Mouse (Mus musculus) megakaryocyte progenitor cell, adult 5-6 weeks (primary cell): Measurements from ENCODE around the gene Olig1. TPM values are rescaled to one million over a fixed set of nuclear protein-coding genes. Genes with fewer than 3 reads are reported as not detected.
"Not testable (repeated sequence)": the region's sequence is repeated elsewhere in the genome, so short reads cannot be mapped to it uniquely, and the experiment has no call there.

Experiments
- ATAC-seq: replicated peaks from 2 replicates; pipeline ENCODE4 v1.8.0; 2016; ENCODE audit warnings: mild to moderate bottlenecking, moderate TSS enrichment, inconsistent platforms; ENCODE audit not compliant: poor library complexity
- total RNA-seq, 2 experiments: library from RNA; stranded (forward) in 1 of 2; stranded (reverse) in 1 of 2; fragments of 157-497, 149-512 nt in 1 of 2; fragments of 200-1000 nt in 1 of 2; gene quantifications; 2 replicates each; pipeline versions ENCODE4 v1.2.3 to v1.2.4; 2015 to 2017

Gene Olig1
- total RNA-seq, 2 experiments from 2014 or later, result not detected

- no peak for ATAC-seq
Measured at GRCm38 (mm10) chr16:91239024-91239423, 30.5 kb upstream of the Olig1 start.

GRCm38 (mm10) chr16:91246292-91246691 is 23.3 kb upstream of the Olig1 start:
- no peak for ATAC-seq

DNA sequence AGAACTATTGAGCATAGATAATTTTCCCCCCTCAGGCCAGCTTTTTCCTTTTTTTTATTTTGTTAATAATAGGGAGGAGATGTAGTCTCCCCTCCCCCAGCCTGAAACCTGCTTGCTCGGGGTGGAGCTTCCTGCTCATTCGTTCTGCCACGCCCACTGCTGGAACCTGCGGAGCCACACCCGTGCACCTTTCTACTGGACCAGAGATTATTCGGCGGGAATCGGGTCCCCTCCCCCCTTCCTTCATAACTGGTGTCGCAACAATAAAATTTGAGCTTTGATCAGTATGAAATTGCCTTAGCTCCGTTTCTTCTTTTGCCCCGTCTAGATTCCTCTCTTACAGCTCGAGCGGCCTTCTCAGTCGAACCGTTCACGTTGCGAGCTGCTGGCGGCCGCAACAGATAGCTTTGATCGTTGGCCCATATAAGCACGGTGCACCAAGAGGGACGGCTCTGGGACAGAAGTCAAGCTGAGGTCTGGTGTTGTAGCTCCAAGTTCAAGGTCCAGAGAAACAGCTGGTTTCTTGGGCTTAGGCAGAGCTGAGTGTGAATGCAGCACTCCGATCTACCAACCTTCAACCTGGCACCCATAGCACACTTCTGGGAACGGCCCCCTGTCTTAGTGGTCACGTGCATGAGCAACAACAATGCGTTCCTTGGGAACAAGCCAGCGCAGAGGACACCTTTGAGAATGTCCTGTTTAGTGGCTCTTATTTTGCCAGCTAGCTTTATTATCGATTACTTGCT is 14.0 kb upstream of the Olig1 start:
- not testable (repeated sequence) for ATAC-seq

DNA sequence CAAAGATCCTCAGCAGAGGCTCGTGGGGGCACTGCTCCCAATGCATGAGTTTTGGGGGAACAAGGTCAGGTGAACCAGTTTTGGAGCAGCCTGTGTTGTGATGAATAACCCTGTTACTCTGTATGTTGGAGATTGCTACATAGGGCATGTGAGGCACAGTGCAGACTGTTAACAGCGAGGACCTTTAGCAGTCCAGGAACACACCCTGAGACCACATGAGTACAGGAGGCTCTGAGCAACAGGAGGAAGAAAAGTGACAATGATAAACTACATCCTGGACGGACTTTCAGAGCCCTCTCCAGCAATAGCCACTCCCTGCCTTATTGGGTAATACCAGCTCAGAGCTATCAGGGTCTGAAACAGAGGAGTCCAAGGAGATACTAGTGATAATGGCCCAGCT is 10.6 kb upstream of the Olig1 start:
- ATAC-seq, result no peak

GRCm38 (mm10) chr16:91260861-91261260 is 8.7 kb upstream of the Olig1 start:
- ATAC-seq, result no peak

- ATAC-seq, result no peak
Measured at GRCm38 (mm10) chr16:91262467-91263220, 6.9 kb upstream of the Olig1 start.

DNA sequence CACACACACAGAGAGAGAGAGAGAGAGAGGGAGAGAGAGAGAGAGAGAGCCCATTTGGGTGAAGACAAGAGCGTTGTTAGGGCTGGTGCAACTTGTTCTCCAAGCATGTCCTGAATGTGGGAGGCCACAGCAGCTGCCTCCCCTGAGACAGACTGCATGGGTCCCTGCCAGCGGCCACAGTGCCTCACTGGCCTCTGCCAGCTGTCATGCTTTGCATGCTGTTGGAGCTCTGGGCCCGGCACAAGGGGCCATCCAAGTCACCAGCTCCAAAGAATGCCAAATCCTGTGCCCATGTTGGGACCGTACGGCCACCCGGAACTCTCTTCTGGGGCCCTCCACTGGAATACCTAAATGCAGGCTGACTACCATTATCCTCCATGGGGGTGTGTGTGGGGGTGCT is 3.6 kb upstream of the Olig1 start:
- ATAC-seq, result no peak

- ATAC-seq, result no peak
Measured at GRCm38 (mm10) chr16:91268724-91269452, 684 bp upstream of the Olig1 start.

DNA sequence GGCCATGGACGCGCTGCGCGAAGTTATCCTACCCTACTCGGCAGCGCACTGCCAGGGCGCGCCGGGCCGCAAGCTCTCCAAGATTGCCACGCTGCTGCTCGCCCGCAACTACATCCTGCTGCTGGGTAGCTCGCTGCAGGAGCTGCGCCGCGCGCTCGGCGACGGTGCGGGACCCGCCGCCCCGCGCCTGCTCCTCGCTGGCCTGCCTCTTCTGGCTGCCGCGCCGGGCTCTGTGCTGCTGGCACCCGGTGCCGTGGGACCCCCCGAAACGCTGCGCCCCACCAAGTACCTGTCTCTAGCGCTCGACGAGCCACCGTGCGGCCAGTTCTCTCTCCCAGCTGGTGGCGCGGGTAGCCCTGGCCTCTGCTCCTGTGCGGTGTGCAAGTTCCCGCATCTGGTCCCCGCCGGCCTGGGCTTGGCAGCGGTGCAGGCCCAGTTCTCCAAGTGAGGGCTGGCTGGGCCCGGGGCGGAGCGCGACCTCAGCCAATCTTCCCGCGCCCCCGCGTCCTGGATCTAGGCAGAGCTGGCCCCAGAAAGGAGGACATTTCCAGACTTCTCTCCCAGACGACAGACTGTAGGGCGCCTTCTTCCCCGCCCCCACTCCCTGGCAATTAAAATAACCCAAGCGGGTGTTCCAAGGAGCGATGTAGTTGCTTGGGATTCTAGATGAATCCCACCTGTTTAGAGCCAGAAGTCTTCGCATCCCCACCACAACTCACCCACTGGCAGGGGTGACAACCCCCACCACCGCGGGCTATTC is 820 bp downstream of the Olig1 start:
- no peak for ATAC-seq

DNA sequence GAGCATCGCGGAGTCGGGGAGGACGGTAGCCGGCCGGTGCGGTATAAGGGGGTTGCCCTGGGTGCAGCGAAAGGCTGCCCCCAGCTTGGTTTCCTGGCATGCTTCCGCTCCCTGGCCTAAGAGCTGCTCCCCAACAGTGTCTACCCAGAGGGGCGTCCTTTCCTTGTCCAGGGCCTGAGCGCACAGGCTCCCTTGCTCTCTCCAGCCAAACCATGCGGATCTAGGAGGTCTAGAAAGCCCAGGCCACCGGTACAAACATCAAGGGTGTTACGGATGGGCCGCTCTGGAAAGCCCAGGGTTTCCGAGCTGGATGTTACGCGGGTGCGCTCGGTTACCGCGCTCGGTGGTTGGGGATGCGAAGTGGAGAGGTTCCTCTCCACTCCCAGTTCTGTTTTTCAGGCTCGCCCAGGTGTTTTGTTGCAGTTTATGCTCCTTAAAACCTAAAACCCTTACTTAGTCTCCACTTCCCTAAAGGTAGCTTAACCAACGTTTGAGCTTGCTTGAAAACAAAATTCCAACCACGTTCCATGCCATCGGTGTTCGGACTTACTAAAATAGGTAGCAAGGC is 1.5 kb downstream of the Olig1 start:
- no peak for ATAC-seq

DNA sequence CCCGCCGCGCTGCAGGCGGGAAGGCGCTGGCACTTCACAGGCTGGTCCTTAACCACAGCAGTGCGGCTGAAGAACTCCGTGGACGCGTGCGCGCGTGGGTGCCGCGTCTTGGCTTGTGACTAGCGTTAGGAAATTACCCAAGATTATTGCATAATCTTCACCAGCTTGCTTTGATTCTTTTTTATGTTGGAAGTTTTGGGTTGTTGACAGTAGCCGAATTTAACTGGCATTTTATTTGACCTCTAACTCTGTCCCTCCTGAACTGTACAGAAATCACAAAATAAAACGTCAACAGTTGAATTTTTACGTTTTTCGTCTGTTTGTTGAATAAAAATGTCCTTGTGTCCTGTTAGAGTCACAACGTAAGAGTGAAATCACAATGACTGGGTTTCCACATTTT is 2.1 kb downstream of the Olig1 start:
- ATAC-seq, result no peak

DNA sequence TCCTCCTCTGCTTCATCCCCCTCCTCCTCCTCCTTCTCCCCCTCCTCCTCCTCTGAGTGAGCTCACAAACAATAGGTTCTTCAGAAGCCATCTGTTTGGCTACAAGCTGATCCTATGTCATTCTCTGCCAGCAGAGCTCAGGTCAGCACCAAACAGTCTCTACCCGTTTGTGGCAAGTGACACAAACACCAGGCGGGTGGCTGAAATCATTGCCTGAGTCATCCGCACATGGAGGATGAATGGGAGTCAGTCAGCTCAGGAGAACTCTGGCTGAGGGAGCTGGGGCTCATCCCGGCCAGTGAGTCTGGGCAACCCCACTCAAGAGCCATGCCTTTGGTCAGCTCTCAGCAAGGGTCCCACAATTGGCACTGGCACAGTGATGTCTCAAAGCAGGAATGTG is 10.9 kb downstream of the Olig1 start:
- no peak for ATAC-seq

- no peak for ATAC-seq
Measured at GRCm38 (mm10) chr16:91292080-91292479, 22.5 kb downstream of the Olig1 start.

GRCm38 (mm10) chr16:91292719-91293333 is 23.3 kb downstream of the Olig1 start:
- no peak for ATAC-seq

GRCm38 (mm10) chr16:91297726-91298125 is 28.2 kb downstream of the Olig1 start:
- ATAC-seq, result no peak

- ATAC-seq, result no peak
Measured at GRCm38 (mm10) chr16:91299412-91299811, 29.8 kb downstream of the Olig1 start.

DNA sequence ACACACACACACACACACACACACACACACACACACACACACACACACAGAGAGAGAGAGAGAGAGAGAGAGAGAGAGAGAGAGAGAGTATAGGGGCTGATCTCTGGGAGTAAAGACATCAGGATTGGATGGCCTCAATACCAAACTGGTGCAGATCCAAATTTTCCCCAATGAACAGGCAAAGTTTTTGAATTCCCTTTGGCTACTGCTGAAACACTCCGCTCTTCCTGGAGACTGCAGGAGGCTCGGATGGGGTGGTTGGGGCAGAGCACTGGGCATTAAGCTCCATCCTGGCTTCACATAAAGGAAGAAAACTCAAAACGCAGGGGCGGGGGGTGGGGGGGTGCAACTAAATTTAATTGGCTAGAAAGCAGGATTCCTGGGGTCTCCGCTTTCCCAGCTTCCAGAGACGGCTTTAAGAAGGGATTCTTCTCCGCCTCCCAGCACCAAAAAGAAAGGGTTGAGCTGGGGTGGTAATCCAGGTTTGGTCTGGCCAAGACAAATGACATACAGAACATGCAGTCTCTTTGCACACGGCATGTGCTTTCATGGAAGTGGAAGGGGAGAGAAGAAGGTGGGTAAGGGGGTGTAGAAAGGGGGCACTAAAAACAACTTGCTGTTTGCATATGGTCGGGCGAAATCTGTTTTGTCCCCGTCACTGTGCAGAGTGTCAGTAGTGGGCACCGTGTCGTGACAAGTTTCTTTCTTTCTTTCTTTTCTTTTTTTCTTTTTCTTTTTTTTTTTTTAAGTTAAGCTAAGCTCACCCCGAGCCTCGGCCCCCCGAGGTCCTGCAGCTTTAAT is 31.3 kb downstream of the Olig1 start:
- ATAC-seq, result no peak

DNA sequence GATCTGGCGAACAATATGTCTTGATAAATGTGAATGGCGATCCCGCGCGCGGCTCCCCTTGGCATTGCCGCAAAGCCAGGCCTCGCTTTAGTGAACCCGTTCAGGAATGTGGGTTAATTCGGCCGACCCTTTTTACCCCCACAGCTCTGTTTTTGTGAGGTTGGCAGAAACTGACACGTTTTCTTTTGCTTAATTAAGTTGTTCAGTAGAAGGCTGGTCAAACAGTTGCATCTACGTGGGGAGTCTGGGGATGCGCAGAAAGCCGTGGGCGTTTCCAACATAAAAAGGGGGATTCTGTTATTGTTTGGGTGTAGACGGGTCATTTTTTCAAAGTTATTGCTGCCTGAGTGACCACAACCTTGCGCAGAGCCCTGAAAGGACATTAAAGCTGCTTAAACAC is 31.9 kb downstream of the Olig1 start:
- no peak for ATAC-seq
